21 mouse cellular contexts compared by ENCODE assay signal in genomic region chr5:92256218-92256617, GRCm38 (mm10). TPM values are rescaled to one million over a fixed set of nuclear protein-coding genes. Genes with fewer than 3 reads are reported as not detected.
DNase-seq lines count a peak whose midpoint lies in the region; ATAC-seq and TF ChIP-seq lines count a peak whose summit lies in the region.
"Had no signal": no experiment of that assay in that cellular context is flagged by ENCODE, and none has a peak within 500 bp of the region (broad histone marks: within the 10 kb centered on the region; RNA-seq: fewer than 3 reads in every experiment).

Ppef2 (minus strand) TSS chr5:92256278.

- H3K9ac ChIP-seq in kidney, embryonic 14.5 days (ENCODE audit: low read depth, low read length), result no peak within 1 kb of the TSS
- no peak within 1 kb of the TSS for H3K9ac ChIP-seq in midbrain, embryonic 11.5 days (ENCODE audit: low read length)
- no peak within 1 kb of the TSS for H3K9ac ChIP-seq in midbrain, postnatal 0 days (replicated peaks; ENCODE audit: low read length, poor library complexity, severe bottlenecking)
- no peak within 1 kb of the TSS for H3K9ac ChIP-seq in embryonic facial prominence, embryonic 11.5 days (replicated peaks; ENCODE audit: low read length)
- H3K9ac ChIP-seq: hindbrain, embryonic 12.5 days; liver, postnatal 0 days; midbrain, embryonic 15.5 days had no signal

- H3K36me3 ChIP-seq in kidney, embryonic 14.5 days (ENCODE audit: control insufficient read depth, insufficient read depth, low read length), result no peaks in the 10 kb centered on the region
- no peaks in the 10 kb centered on the region for H3K36me3 ChIP-seq in midbrain, embryonic 11.5 days (ENCODE audit: control insufficient read depth, insufficient read depth, low read length)
- no peaks in the 10 kb centered on the region for H3K36me3 ChIP-seq in midbrain, postnatal 0 days (ENCODE audit: insufficient read depth, low read length)
- H3K36me3 ChIP-seq in embryonic facial prominence, embryonic 11.5 days (replicated peaks; ENCODE audit: control insufficient read depth, insufficient read depth, low read depth, low read length), result no peaks in the 10 kb centered on the region
- H3K36me3 ChIP-seq in thymus, adult 2 months (ENCODE audit: control insufficient read depth, insufficient read depth, low read length), result no peaks in the 10 kb centered on the region
- H3K36me3 ChIP-seq: hindbrain, embryonic 12.5 days; midbrain, embryonic 15.5 days had no signal

- no peak within 1 kb of the TSS; the same call in 1 of the 2 replicates for H3K27ac ChIP-seq in kidney, embryonic 14.5 days (ENCODE audit: low read depth, low read length)
- H3K27ac ChIP-seq in midbrain, embryonic 11.5 days (ENCODE audit: low read depth, low read length), result no peak within 1 kb of the TSS
- no peak within 1 kb of the TSS for H3K27ac ChIP-seq in midbrain, postnatal 0 days (ENCODE audit: low read depth, low read length)
- H3K27ac ChIP-seq in embryonic facial prominence, embryonic 11.5 days (replicated peaks; ENCODE audit: low read depth, low read length), result no peak within 1 kb of the TSS
- H3K27ac ChIP-seq in thymus, adult 2 months (ENCODE audit: control insufficient read depth, insufficient read depth, low read length), result no peak within 1 kb of the TSS
- H3K27ac ChIP-seq: hindbrain, embryonic 12.5 days; layer of hippocampus, adult 2 months; left cerebral cortex, adult 2 months; midbrain, embryonic 15.5 days had no signal

- no peak for TF ChIP-seq CTCF in midbrain, postnatal 0 days (IDR thresholded peaks at IDR 0.05)
- TF ChIP-seq CTCF in thymus, adult 2 months (IDR thresholded peaks at IDR 0.05; ENCODE audit: borderline replicate concordance, control insufficient read depth, extremely low read depth, insufficient read depth, low read length, poor library complexity), result no peak

- peak; percentile 40; the same call in 1 of the 2 replicates for ATAC-seq in kidney, embryonic 14.5 days (ENCODE audit: low FRiP score, low TSS enrichment)
- ATAC-seq in midbrain, embryonic 11.5 days (ENCODE audit: low FRiP score), result peak; percentile 56
- ATAC-seq in midbrain, postnatal 0 days (ENCODE audit: low FRiP score), result no peak
- no peak for ATAC-seq in embryonic facial prominence, embryonic 11.5 days (replicated peaks; ENCODE audit: insufficient number of reproducible peaks, low FRiP score, low TSS enrichment, low read depth)
- ATAC-seq: liver, postnatal 0 days; midbrain, embryonic 15.5 days had no signal

- DNase-seq in kidney, adult 9 months, result no peak
- no peak for DNase-seq in midbrain, embryonic 11.5 days (ENCODE audit: low spot score, missing footprints)
- DNase-seq in midbrain, postnatal 0 days (ENCODE audit: low spot score), result no peak
- peak; percentile 17 for DNase-seq in embryonic facial prominence, embryonic 11.5 days (ENCODE audit: low spot score)
- DNase-seq in retina, postnatal 1 day, result peak; percentile 86
- DNase-seq in B cell, adult 2 months, result no peak
- DNase-seq in thymus, adult 2 months, result no peak
- DNase-seq: adrenal gland, postnatal 10 days; cerebellum, adult 11 months; cerebellum, postnatal 14 days; gastrocnemius, postnatal 14 days; liver, postnatal 0 days; lung, postnatal 36 days; thymus, postnatal 4 days had no signal

- H3K4me2 ChIP-seq in kidney, embryonic 14.5 days (replicated peaks; ENCODE audit: low read depth, low read length), result no peak within 1 kb of the TSS
- no peak within 1 kb of the TSS for H3K4me2 ChIP-seq in midbrain, embryonic 11.5 days
- no peak within 1 kb of the TSS for H3K4me2 ChIP-seq in midbrain, postnatal 0 days (ENCODE audit: low read depth, low read length, poor library complexity, severe bottlenecking)
- H3K4me2 ChIP-seq in embryonic facial prominence, embryonic 11.5 days (ENCODE audit: low read depth, low read length), result no peak within 1 kb of the TSS
- H3K4me2 ChIP-seq: hindbrain, embryonic 12.5 days; midbrain, embryonic 15.5 days had no signal

- H3K4me3 ChIP-seq in kidney, embryonic 14.5 days (ENCODE audit: low read length), result no peak within 1 kb of the TSS
- no peak within 1 kb of the TSS for H3K4me3 ChIP-seq in midbrain, embryonic 11.5 days (ENCODE audit: low read depth, low read length)
- H3K4me3 ChIP-seq in midbrain, postnatal 0 days (ENCODE audit: low read depth, low read length), result no peak within 1 kb of the TSS
- no peak within 1 kb of the TSS for H3K4me3 ChIP-seq in embryonic facial prominence, embryonic 11.5 days (ENCODE audit: low read depth, low read length)
- no peak within 1 kb of the TSS for H3K4me3 ChIP-seq in thymus, adult 2 months (ENCODE audit: control insufficient read depth, insufficient read depth, low read length)
- H3K4me3 ChIP-seq: hindbrain, embryonic 12.5 days; layer of hippocampus, adult 2 months; left cerebral cortex, adult 2 months; midbrain, embryonic 15.5 days had no signal

- 13% methylated on average over 6 of the region's 6 CpGs for WGBS in kidney, embryonic 14.5 days
- 7% methylated on average over 6 of the region's 6 CpGs for whole genome bisulfite sequencing in midbrain, embryonic 11.5 days
- WGBS in midbrain, postnatal 0 days, result 12% methylated on average over 6 of the region's 6 CpGs
- 13% methylated on average over 6 of the region's 6 CpGs for WGBS in embryonic facial prominence, embryonic 11.5 days
- WGBS in thymus, adult 2 months, result 53% methylated on average over 6 of the region's 6 CpGs

- H3K9me3 ChIP-seq in kidney, embryonic 14.5 days (ENCODE audit: control insufficient read depth, low read length), result no peaks in the 10 kb centered on the region
- no peaks in the 10 kb centered on the region for H3K9me3 ChIP-seq in midbrain, embryonic 11.5 days (ENCODE audit: control insufficient read depth, low read length)
- no peaks in the 10 kb centered on the region for H3K9me3 ChIP-seq in midbrain, postnatal 0 days (ENCODE audit: low read length)
- H3K9me3 ChIP-seq in embryonic facial prominence, embryonic 11.5 days (replicated peaks; ENCODE audit: control insufficient read depth, low read length), result no peaks in the 10 kb centered on the region
- H3K9me3 ChIP-seq: hindbrain, embryonic 12.5 days; midbrain, embryonic 15.5 days had no signal

- no peak for TF ChIP-seq POLR2A in thymus, adult 2 months (IDR thresholded peaks at IDR 0.05; ENCODE audit: control insufficient read depth, extremely low read depth, insufficient read depth, low read length, poor library complexity)

- H3K27me3 ChIP-seq in kidney, embryonic 14.5 days (ENCODE audit: control insufficient read depth, insufficient read depth, low read length), result no peaks in the 10 kb centered on the region
- H3K27me3 ChIP-seq in midbrain, embryonic 11.5 days (ENCODE audit: control insufficient read depth, insufficient read depth, low read length), result no peaks in the 10 kb centered on the region
- H3K27me3 ChIP-seq in midbrain, postnatal 0 days (ENCODE audit: insufficient read depth, low read length), result no peaks in the 10 kb centered on the region; the same call in 1 of the 2 replicates
- H3K27me3 ChIP-seq in embryonic facial prominence, embryonic 11.5 days (ENCODE audit: control insufficient read depth, insufficient read depth, low read length), result no peaks in the 10 kb centered on the region
- no peaks in the 10 kb centered on the region for H3K27me3 ChIP-seq in thymus, adult 2 months (ENCODE audit: control insufficient read depth, insufficient read depth, low read length)
- H3K27me3 ChIP-seq: midbrain, embryonic 15.5 days had no signal

- peaks cover 15% of the 10 kb centered on the region; the same call in 1 of the 2 replicates for H3K4me1 ChIP-seq in kidney, embryonic 14.5 days (ENCODE audit: control insufficient read depth, insufficient read depth, low read length)
- H3K4me1 ChIP-seq in midbrain, embryonic 11.5 days (ENCODE audit: control insufficient read depth, insufficient read depth, low read length), result peaks cover 12% of the 10 kb centered on the region
- no peaks in the 10 kb centered on the region for H3K4me1 ChIP-seq in midbrain, postnatal 0 days (ENCODE audit: insufficient read depth, low read length)
- H3K4me1 ChIP-seq in embryonic facial prominence, embryonic 11.5 days (ENCODE audit: control insufficient read depth, insufficient read depth, low read length), result no peaks in the 10 kb centered on the region
- 0 out of 2 replicates have a peak, but pooled peaks cover 7% of the 10 kb centered on the region for H3K4me1 ChIP-seq in thymus, adult 2 months (replicated peaks; ENCODE audit: control insufficient read depth, insufficient read depth, low read length)
- H3K4me1 ChIP-seq: midbrain, embryonic 15.5 days had no signal

RNA-seq across cellular contexts. Expression of gene Ppef2, which starts in this region (rescaled TPM):
- 0.31 TPM in 1 of 2 replicates, not detected in the other for polyA plus RNA-seq in kidney, embryonic 14.5 days (2014; fragmentation: Nextera tagmentation; extraction: Ambion mirVana)
- 0.17 TPM in 1 of 2 replicates, not detected in the other for polyA plus RNA-seq in midbrain, embryonic 11.5 days (2014; fragmentation: Nextera tagmentation; extraction: Ambion mirVana)
- 0.60 and 2.3 TPM in 2 replicates for total RNA-seq in midbrain, postnatal 0 days (2014; rRNA removed)
- polyA plus RNA-seq in midbrain, postnatal 0 days (2015; fragmentation: Nextera tagmentation; extraction: Ambion mirVana), result 0.47 and 0.66 TPM in 2 replicates
- 0.31 TPM in 1 of 2 replicates, not detected in the other for polyA plus RNA-seq in embryonic facial prominence, embryonic 11.5 days (2014; fragmentation: Nextera tagmentation; extraction: Ambion mirVana)
- polyA plus RNA-seq in thymus, adult 2 months (2012; rRNA removed), result 1.3 and 1.7 TPM in 2 replicates
- polyA plus RNA-seq: heart, postnatal 0 days; liver, postnatal 0 days; neural tube, embryonic 11.5 days had no signal

Comparison
In these comparisons a context has a peak if more than half of its experiments do, and no peak if none do; other contexts are left out.
1. Peak in ATAC-seq in kidney, embryonic 14.5 days; RNA of the gene not detected or under 1 TPM.
2. Peak in ATAC-seq in midbrain, embryonic 11.5 days; RNA of the gene not detected or under 1 TPM.
3. Peak in DNase-seq in embryonic facial prominence, embryonic 11.5 days; RNA of the gene not detected or under 1 TPM.